Mouse (Mus musculus) lung, adult 2 months (tissue): ENCODE measurements around the gene Togaram2.

Experiments used
- CTCF ChIP-seq: fragments of 200-500 bp; IDR thresholded peaks from 2 replicates; pipeline ENCODE4 v1.5.1; 2011; ENCODE audit warnings: mild to moderate bottlenecking, low read length, control low read depth; ENCODE audit not compliant: insufficient read depth
- POLR2A ChIP-seq: fragments of 200-500 bp; IDR thresholded peaks from 2 replicates; pipeline ENCODE4 v1.6.1; 2011; ENCODE audit warnings: low read depth, mild to moderate bottlenecking, control low read depth, low read length, borderline replicate concordance; ENCODE audit errors: extremely low read depth

DNA sequence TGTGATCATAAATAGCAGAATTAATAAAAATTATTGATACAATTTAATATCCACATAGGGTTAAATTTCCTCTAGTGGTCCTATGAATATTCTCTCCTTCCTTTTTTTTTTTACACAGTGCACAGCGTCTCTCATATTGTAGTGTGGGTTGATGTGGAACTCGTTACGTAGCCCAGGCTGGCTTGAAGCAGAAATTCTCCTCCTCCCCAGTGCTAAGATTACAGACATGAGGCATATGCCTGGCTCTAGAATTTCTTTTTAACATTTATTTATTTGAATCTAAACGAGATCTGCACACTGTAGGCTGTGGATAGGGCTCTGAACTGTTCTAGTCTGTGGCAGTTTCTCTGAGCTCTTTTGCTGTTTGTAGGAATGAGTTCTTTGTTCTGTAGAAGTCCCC, 102.2 kb downstream of the Togaram2 start:
- TF ChIP-seq CTCF (no peak), POLR2A (no peak)
